Mouse (Mus musculus) T-helper 1 cell (primary cell): ENCODE measurements at regions not wholly inside any gene's neighbourhood (a gene's known extent, or its start where the extent isn't known, plus 50 kb on each side); places are given as distances from the start of the nearest gene placed in this dataset.

Source experiments
- in situ Hi-C: fragments of 300-600 bp; cut with MboI, MseI; formaldehyde crosslinking; loops from one replicate; pipeline ENCODE4 v1.15.1; 2025; ENCODE audit warnings: high pct_unique_total_duplicates

- in situ Hi-C loops = no loop called here
Measured at GRCm38 (mm10) chr8:30661261-30661660, 2767.2 kb upstream of the 5930422O12Rik start.

DNA sequence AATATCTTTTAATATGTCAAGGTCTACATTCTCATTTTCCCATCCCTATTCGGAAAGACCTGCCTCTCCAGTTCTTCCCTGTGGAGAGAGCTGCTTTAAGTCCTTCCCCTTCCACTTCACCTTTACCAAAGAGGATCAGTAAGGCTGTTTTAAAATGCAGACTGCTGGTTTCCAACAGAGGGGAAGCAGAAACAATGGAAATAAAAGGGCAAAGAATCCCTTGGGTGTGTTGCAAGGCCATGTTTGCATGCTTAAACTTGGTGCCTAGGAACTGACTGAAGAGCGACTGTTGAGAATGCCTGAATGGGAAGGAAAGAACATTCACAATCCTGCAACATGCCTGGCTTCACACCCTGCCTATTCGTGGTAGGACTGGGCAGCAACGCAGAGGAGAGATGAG, 2759.1 kb upstream of the 5930422O12Rik start:
- in situ Hi-C loops = no loop called here

DNA sequence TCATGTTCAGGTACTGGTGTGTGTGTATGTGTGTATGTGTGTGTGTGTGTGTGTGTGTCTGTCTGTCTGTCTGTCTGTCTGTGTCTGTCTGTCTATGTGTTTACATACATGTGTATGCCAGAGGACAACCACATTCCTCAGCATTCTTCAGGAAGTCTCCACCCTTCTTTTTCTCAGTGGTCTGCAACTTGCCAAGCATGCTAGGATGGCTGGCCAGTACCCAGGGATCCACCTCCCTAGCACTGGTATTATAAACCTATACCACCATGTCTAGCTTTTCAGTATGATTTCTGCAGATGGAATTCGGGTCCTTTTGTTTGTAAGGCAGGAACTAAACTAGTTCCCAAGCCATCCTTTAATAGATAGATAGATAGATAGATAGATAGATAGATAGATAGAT, 2751.1 kb upstream of the 5930422O12Rik start:
- in situ Hi-C loops = no loop called here

DNA sequence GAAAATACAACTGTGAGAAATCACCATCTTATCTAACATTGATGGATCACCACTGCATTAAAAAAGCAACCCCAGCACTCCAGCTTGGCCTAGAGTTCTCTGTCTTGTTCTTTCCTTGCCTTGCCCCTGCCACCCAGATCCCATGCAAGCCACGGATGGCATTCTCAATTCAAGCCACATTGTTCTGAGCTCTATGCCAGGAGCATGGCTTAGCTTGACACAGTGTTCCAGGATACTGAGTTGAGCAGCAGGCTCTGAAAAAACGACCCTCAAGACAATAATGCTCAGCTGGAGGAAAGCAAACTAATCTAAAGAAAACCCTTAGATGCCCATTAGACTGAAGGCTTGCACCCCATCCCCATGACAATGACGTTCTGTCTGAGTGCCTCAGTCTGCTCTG, 2746.3 kb upstream of the 5930422O12Rik start:
- in situ Hi-C loops = no loop called here

GRCm38 (mm10) chr8:30686539-30686938, 2742.0 kb upstream of the 5930422O12Rik start:
- in situ Hi-C loops = no loop called here

- in situ Hi-C loops = no loop called here
Measured at GRCm38 (mm10) chr8:30694126-30694525, 2734.4 kb upstream of the 5930422O12Rik start.

- in situ Hi-C loops = no loop called here
Measured at GRCm38 (mm10) chr8:30716643-30717042, 2711.9 kb upstream of the 5930422O12Rik start.

DNA sequence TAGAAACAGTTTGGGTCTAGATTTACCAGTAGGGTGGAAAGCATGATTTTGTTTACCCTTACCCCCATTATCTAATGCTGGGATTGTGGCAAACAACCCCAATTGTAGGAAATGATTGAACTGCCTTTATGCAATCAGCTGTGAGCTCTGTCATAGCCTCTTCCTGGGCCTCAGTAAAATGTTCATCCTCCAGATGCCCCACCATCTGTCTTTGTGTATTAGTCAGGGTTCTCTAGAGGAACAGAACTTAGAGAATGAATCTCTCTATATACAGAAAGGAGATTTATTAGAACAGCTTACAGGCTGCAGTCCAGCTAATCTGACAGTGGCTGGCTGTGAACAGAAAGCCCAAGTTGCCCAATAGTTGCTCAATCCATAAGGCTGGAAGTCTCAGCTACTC, 2698.1 kb upstream of the 5930422O12Rik start:
- in situ Hi-C loops = no loop called here

- in situ Hi-C loops = no loop called here
Measured at GRCm38 (mm10) chr8:30732585-30733253, 2695.8 kb upstream of the 5930422O12Rik start.

GRCm38 (mm10) chr8:30733385-30733784, 2695.1 kb upstream of the 5930422O12Rik start:
- in situ Hi-C loops = no loop called here

- in situ Hi-C loops = no loop called here
Measured at GRCm38 (mm10) chr8:30735338-30735737, 2693.2 kb upstream of the 5930422O12Rik start.

GRCm38 (mm10) chr8:30735740-30736139, 2692.8 kb upstream of the 5930422O12Rik start:
- in situ Hi-C loops = no loop called here

- in situ Hi-C loops = no loop called here
Measured at GRCm38 (mm10) chr8:30746874-30747273, 2681.6 kb upstream of the 5930422O12Rik start.
